Mouse (Mus musculus) liver, adult 2 months (tissue): ENCODE data around the gene Cux2.

ENCODE experiments used
- CTCF ChIP-seq: fragments of 200-500 bp; IDR thresholded peaks from 2 replicates; pipeline ENCODE4 v1.5.1; 2011; ENCODE audit warnings: low read depth, low read length, control low read depth
- POLR2A ChIP-seq: fragments of 200-500 bp; IDR thresholded peaks from 2 replicates; pipeline ENCODE4 v1.6.1; 2011; ENCODE audit warnings: low read length, control low read depth; ENCODE audit not compliant: insufficient read depth; ENCODE audit errors: extremely low read depth

GRCm38 (mm10) chr5:121846322-121846721 is 203.6 kb downstream of the Cux2 start:
- TF ChIP-seq POLR2A (no peak), CTCF (no peak)
